Mouse (Mus musculus) heart, postnatal 25 days (tissue): Measurements from ENCODE around the gene Cd276. TPM values are rescaled to one million over a fixed set of nuclear protein-coding genes. Genes with fewer than 3 reads are reported as not detected.

Source experiments
- total RNA-seq, 2 experiments: library from RNA; stranded (reverse); gene quantifications; 2 replicates each; pipeline ENCODE4 v1.2.3; 2021

Gene Cd276
- total RNA-seq, 2 experiments from 2014 or later = 10.9 to 12.4 TPM

Other genes with a start within 250 kb of the Cd276 start
- 10 to 100 TPM; 36.6 to 36.7 TPM for gene Loxl1, start 242.3 kb downstream of the Cd276 start, total RNA-seq
- not detected for gene Tbc1d21, start 185.0 kb downstream of the Cd276 start, total RNA-seq
- gene Insyn1, start 66.8 kb downstream of the Cd276 start, total RNA-seq = 10 to 100 TPM; 14.9 to 15.4 TPM
- 100 to 1,000 TPM; 133 to 155 TPM for gene Nptn, start 26.8 kb upstream of the Cd276 start, total RNA-seq
- gene Rec114, start 188.5 kb upstream of the Cd276 start, total RNA-seq = 1 to 10 TPM; 3.1 to 5.5 TPM